Mouse (Mus musculus) naive thymus-derived CD4-positive, alpha-beta T cell, adult 2 months (primary cell): Measurements from ENCODE around the gene Tor4a.

Experiments
- DNase-seq: peaks from one replicate; pipeline ENCODE4 v3.0.0-alpha.2; 2011; ENCODE audit warnings: low read depth

The Tor4a gene

DNA sequence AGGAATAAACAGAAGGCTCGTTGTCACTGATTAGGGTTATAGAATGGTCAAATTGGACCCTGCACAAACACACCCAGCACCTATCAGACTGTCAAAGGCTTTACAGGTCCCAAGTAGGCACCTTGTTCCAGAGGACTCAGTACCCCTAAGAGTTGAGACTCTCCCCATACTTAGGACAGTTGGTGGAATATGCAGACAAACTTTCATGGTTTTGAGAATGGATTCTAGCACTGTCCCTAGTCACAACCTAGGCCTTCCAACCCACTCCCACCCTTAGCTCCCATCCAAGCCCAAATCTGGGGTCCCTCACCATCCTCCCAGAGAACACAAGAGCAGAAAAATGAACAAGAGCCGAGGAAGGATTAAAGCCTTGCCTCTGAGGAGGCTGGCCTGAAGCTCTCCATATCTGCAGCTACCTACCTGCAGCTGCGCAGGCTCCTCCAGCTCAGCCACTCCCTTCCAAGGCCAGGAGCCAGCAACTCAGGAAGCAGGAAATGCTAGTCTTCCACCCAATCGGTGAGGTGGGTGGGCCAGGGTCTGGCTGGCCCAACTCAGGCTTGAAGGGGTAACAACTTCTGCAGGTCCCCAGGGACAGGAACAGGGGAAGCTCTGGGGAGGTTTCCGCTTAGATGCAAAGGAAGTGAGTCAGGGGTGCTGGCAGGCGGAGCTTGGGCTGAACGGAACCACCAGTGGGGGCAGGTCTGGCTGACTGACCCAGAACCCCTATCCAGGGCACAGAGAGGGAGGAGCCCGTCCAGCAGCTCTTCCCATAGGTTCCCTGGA is at the start of gene Tor4a:
Gene Tor4a (minus strand): TSS at position 715 of the 783 bp plus-strand sequence.
- peak; percentile 80 for DNase-seq

DNA sequence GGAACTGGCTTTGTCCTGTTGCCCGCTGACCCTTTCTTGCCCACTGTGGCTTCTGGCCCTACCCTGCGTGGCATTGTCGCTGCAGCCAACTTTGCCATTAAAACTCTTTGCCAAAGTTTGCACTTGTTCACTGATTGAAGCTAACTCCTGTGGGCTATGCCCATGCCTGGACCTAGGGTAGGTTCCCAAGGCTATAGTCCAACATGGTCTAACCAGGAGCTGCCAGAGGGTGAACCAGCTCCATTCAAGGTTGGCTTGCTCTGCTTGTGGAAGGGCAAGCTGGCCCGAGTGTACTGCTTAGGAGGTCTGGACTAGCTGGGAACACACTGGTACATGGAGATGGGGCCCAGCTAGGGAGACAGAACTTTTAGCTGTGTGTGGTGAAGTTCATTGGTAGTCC is 47.5 kb upstream of the Tor4a start:
- DNase-seq: no peak

DNA sequence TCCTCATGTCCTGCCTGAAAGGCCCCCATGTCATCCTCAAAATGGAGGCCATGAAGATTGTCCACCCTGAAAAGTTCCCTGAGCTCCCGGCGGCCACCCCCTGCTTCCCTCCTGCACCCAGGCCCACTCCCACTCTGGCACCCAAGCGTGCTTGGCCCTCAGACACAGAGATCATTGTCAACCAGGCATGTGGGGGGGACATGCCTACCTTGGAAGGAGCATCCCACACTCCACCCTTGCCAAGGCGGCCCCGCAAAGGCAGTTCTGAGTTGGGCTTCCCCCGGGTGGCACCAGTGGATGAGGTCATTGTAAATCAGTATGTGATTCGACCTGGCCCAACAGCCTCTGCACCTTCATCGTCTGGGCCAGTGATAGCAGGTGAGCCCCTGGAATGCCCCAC is 46.7 kb upstream of the Tor4a start:
- DNase-seq: no peak

DNA sequence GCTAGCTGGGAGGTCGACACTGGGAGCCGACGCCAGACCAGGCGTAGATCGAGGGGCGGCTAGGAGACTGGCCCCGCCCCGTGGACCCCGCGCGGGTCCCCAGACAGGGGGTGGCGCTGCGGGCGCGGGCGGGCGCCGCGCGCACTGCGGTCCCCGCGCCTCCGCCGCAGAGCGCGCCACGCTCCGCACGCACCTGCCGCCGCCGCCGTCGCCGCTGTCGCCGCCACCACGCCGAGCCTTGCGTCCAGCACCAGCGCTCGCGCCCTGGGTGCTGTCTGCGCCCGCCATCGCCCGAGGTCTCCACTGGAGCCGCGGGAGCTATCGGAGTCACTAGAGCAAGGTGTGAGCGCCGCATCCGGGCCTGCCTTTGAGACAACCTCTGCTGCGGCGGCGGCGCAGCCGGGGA is 45.4 kb upstream of the Tor4a start, which contains the start of the genes Rnf208 and Cysrt1:
Gene Rnf208 (plus strand): TSS at position 155 of the 406 bp plus-strand sequence.
Gene Cysrt1 (minus strand): TSS at position 352 of the 406 bp plus-strand sequence.
- peak; percentile 48 for DNase-seq

DNA sequence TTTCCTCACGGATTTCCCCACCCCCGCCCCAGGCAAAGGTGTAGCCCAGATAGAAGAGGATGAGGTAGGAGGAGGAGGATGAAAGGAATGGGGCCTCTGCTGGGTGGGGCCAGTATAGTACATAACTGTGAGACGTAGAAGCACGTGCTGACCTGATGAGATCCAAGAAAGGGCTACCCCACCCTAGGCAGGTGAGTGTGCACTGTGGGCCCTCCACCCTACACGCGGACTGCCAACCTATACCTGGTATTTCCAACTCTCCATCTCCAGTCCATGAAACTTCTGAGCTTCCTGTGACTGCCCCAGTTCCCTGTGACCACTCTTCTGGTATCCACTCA is 44.7 kb upstream of the Tor4a start:
- peak; percentile 45 for DNase-seq

DNA sequence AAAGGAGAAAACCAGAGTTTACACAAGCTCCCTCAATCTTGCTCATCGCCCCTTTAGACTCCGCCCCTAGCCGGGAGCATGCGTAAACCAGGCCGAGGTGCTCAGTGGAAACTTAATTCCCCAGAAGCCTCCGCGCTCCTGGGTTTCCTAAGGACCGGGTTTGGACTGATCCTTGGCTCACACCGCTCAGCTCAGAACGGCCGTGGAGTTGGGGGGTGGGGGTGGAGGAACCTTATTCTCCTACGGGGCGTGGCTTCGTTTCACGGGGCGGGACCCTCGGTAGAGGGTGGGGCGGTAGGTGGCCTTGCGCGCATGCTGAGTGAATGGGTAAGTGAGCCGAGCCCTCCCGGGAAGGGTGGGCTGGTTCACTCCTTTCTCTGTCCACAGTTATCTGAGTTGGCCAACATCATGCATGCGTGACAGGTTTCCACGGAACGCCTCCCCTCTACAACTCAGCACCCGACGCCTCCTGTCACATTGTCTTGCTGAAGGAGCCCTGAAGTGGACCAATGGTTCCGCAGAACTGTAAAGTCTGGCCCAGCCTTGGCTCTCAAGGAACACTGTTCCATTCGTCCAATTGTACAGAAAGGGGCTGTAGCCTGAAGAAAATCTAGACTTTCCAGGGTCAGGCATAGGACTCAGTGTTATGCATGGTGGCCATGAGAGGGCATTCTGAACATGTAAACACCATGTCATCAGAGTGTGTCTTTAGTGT is 44.2 kb upstream of the Tor4a start:
- DNase-seq: peak; percentile 75

DNA sequence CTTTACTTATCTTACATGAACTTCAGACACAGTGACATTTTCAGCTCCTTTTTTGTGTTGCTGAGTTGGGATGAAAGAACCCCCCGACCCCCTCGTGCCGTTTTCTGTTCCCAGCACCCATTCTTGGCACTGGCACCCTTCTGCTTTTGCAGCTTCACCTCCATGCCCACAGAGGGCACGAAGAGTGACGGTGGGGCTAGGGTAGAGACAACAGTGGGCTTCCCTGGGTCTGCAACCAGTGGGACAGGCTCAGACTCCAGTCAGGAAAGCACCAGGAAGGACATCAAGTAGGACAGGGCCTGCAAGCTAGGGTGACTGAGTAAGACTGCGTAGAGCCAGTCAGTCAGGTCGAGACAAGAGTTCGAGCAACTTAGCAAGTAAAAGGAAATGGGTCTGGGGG is 43.6 kb upstream of the Tor4a start:
- DNase-seq: no peak

DNA sequence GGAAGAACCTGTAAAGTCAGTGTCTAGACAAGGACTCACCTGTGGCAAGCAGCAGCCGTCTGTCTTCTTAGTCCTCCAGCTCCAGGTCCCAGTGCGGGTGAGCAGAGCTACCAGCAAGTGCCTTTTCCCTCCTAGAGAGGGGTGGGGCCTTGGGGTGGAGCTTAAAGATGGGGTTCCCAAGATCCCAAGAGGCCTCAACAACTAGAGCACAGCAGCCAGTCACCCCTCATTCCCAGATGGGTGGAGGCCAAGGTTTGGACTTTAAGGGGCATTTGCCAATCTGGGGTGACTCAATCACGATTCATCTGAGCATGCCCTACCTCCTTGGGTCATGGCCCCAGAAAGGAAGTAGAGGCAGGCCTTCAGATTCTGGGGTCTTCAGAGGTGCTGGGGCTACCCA is 43.1 kb upstream of the Tor4a start:
- no peak for DNase-seq

DNA sequence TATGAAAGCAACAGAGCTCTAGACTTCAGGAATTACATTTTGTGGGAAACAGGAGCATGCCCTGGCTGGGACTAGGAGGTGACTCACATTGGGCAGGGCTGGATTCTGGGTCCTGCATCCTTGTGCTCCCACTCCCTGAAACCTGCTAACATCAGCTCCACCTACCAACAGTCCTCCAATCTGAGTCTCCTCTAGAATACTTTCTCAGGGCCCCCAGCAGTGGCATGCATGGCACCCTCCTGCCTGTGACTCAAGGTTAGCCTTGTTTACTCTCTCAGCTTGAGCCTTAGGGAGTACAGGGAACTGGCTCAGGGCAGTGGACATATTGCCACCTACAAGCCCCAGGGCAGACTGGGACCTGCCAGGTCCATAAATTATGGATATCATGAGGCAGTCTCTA is 41.4 kb upstream of the Tor4a start:
- DNase-seq: no peak

DNA sequence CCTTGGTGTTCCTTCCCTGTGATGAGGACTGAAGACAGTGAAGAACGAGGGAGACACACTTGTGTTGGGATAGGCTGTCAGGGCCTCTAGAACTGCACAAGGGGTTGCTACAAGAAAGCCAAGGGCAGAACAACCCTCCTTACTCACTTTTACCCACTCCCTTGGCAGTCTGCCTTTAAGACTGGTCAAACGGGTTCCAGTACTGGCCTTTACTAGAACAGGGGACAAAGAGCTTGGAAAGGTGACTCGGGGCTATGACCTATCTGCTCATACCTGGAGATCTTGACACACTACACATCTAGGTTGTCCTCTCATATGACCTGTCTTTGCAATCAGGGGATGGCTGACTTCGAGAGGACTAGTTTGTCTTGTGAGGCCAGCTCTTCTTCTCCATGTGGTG is 40.8 kb upstream of the Tor4a start:
- no peak for DNase-seq

DNA sequence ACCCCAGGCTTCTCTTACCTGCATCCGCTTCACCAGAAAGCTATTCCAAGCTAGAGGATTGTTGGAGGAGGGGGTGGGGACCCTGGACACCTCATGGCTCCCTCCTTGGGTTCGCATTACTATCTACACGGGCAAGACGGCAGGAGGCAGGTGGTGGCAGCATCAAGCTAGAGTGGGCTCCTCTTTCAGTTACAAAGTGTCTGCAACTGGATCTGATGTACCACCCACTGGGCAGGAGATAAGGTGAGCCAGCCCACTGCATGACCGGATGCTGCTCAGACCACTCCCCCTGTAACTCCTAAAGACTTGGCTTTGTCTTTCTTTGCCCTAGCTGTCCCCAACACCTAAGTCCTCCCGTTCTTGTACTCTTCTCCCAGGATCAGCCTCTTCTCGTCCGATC is 39.9 kb upstream of the Tor4a start, which contains the start of gene Rnf224:
Gene Rnf224 (minus strand): TSS at position 174 of the 400 bp plus-strand sequence.
- no peak for DNase-seq

DNA sequence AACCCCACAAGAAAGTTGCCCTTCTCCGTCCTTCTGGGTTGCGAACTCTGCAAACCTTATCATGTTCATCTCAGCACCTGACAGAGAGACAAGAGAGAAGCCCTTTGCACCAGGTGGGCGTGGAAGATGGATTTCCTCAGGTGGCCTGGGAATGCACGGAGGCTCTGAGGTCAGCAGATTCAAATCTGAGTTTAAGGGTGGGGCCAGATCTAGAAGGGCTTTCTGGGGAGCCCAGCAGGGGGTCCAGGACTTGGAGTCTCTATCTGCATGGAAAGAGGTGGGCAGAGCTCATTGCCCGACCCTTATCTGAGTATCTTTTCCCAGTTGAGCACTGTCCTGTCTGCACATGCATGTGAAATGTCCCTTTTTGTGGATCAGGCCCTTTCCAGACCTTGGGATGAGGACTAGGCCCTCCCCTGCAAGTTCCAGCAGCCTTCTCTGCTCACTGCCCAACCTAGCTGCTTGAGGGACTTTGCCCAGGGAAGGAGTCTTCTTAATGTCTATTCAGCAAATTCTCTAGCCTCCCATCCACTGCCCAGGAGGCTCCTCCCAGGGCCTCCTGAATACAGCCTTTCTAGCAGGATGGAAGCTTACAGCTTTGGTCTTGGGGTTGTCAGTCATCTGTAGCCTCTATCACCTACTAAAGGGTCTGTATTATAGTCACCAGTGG is 38.0 kb upstream of the Tor4a start:
- no peak for DNase-seq

DNA sequence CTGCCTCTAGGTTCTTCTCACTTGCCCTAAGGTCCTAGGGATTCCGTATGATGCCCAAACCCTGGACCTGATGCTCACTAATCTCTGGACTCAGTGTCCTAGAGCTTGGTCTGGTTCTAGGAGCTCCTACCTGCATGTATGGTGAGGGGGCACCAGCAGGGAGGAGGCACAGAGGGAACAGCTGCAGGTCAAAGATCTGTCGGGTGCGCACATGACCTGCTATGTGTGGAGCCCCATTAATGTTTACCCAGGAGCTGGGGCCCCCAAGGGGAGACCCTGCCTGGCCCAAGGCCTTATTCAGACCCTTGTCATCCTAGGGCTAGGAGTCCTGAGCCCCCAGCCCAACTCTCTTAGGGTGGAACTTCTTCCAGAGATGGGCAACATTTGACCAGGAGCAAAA is 37.4 kb upstream of the Tor4a start, which contains the start of gene Slc34a3:
Gene Slc34a3 (minus strand): TSS at position 315 of the 400 bp plus-strand sequence.
- no peak for DNase-seq

DNA sequence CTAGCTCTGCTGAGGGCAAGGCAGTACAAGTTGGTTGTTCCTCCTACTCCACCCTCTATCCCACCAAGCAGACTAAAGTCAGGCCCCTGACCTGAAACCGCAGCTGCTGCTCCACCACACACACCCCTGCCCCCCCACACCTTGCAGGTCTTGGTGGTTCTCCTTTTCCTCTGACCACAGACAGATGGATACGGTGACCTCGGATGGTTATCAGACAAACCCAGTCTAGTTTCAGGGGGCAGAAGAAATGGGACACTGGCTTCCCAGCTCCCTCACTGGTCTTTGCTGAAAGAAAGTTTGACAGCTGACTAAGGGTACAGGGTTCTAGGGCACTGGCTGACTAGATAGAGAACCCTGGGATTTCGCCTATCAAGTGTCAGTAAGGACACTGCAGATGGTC is 36.7 kb upstream of the Tor4a start:
- no peak for DNase-seq

DNA sequence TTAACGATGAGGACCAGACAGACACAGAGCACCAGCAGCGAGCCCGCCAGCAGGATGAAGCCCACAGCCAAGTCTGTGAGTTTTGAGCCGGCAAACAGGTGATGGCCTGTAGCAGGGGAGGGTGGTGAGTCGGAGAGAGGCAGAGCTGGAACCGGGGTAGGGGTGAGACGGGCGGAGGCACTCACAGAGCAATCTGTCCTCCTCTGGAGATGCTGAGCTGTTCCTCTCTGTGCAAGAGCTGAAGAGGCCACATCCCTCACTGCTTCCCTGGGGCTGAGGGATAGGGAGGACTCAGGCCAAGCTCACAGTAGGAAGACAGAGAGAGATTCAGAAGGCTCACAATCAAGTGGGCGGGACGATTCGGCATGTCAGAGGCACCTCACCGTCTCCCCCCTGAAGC is 34.4 kb upstream of the Tor4a start:
- no peak for DNase-seq

DNA sequence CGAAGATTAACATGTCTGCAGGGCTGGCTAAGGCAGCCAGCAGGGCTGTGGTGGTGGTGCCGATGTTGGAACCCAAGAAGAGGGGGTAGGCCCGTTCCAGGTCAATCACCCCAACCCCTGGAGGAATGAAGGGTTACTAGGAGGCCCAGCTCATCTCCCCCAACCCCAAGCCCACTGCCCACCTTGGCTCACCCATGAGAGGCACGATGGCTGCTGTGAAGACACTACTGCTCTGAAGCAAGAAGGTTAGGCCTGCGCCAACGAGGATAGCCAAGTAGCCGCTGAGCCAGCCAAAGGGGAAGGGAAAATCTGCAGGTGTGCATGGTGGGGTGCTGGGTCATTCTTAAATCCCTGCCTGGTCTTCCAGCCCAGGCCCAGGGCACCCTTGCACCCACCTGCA is 33.9 kb upstream of the Tor4a start:
- no peak for DNase-seq

DNA sequence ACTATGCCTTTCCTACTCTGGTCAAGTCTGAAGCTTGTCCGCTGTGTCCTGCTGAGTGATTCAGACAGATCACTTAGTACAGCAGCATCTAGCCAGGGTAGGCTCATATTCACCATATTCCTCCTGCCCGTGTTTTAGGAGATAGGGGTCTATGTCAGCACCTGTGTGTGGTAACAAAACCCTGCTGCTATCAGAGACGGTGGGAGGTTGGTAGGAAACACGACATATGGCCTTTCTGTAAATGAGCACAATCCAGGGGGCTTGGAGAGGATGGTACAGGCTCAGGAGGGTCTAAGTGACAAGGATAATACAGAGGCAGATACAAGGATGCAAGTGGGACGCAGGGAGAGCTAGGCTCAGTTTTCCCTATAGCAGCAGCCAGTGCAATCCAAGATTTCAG is 32.9 kb upstream of the Tor4a start:
- DNase-seq: no peak

DNA sequence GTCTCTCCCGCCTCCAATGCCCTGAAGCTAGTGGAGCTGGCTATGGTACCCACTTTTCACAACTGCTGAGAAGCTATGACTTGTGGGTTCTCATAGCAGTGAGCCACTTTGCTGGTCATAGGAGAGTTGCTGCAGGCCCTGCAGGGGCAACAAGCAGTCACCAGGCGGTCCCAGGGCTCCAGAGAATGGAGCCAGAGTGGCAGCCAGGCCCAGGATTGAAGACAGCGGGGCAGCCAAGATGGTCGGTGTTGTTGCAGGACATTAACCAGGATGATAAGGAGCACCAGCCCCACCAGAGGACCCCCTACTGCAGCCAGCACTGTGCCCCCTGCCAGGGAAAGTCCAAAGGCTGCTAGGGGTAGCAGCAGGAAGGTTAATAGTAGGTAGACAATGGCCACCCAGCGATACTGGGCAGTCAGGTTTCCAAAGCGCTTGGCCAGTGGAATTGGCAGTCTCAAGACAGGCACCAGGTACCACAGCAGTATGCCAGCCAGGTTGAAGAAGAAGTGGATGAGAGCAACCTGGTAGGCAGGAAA is 32.4 kb upstream of the Tor4a start:
- no peak for DNase-seq

DNA sequence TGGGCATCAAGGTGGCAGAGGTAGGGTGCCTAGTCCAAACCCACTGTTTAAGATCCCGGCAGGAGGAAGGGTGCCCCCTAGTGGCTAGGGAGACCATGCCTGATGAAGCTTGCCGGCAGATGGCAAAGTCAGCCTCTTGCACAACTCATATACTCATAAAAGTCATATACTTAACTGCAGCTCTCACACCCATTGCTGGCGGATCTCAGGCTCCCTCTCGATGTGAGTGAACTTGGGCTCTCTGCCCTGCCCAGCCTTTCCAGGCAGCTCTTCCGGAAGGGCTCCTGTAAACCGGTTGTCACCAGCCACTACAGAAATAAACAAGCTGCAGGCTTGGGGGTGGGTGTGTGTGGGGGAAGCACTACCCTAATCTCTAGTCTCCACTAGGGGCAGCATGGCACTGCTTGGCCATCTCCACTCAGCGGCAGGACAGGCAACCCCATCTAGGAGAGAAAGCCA is 31.8 kb upstream of the Tor4a start:
- DNase-seq: peak; percentile 94

DNA sequence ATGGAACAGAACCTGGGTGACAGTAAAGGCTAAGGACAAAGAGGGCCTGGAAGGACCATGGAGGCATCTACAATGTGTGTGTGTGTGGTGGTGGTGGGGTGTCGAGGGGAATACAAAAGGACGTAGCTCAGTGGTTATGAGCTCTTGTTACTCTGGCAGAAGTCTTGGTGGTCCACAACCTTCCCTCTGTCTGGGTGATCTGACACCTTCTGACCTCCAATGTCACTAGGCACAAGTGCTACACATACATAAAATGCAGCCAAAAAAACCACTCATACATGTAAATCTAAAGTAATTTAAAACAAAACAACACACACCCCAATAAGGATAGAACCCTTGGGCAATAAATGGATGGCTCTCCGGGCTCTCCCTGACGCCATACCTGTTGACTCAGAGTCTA is 30.7 kb upstream of the Tor4a start:
- DNase-seq: peak; percentile 26

DNA sequence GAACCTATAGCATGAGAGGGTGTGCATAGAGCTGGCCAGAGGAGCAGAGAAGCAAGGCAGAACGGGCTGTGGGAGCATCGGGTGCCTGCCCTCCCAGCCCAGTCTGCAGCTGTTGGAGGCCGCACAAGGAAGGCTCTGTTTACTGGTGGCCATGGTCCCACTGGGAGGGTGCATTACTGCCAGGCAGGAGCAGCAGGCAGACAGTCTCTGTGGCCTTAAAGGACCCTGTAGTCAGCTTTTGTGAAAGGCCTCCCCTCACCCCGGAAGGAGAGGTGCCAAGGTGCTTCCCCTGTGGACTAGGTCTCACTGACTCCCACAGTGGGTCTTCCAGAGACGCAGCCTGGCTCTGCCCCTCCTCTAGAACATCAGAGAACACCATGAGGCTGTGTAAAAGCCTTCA is 30.2 kb upstream of the Tor4a start:
- DNase-seq: no peak

DNA sequence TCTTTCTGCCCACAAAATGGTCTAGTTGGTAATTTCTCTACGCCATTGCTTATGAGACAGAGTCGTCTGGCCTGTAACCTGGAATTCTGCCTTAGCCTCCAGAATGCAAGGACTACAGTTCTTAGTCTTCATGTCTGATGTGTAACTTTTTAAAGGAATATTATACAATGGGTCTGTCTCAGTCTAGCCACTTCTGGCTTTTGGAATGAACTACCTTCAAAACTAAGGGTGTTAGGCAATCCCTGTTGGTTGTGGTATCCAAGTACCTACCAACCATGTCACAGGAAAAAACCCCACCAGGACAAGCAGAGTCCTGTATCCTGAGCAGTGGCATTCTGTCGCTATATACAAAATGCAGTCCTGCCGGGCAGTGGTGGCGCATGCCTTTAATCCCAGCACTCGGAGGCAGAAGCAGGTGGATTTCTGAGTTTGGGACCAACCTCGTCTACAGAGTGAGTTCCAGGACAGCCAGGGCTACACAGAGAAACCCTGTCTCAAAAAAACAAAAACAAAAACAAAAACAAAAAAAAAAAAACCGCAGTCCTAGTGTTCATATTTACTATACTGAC is 29.2 kb upstream of the Tor4a start:
- no peak for DNase-seq
